ENCODE assay signal across 8 mouse cellular contexts in the genomic region with DNA sequence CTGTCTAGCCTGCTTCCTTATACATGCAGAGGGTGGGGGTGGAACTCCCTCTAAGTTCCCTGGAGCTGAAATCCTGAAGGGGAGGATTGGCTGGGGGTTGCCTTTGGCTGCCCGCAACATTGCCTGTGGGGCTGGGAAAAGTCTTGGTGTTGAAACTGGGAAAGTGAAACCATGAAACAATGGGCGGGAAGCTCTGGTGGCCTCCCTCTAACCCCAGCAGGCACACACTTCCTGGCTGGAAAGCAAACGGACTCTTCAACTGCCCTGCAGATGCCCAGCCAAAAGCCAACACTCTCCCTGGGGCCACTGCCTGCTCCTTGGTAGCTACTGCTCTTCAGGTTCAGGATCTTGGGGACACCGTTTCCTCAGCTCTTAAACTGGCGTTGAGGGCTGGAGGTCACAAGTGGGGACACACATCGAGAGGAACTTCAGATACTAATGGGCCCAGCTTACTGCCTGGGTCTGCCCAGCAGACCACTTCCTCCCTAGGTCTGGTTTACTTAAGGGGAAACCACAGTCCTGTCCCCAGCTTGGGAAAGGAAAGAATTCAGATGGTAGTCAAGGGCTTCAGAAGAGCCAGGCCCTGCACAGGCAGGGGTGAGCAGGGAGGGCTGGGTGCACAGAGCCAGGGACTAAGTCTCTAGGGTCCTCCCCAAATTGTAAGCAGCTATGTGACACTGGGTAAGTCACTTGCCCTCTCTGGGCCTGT. TPM values are rescaled to one million over a fixed set of nuclear protein-coding genes. Genes with fewer than 3 reads are reported as not detected.
DNase-seq lines count a peak whose midpoint lies in the region; ATAC-seq and TF ChIP-seq lines count a peak whose summit lies in the region.

No protein-coding gene starts in this region.

- WGBS in heart, adult 2 months: 39% methylated on average over 6 of the region's 6 CpGs
- 5% methylated on average over 6 of the region's 6 CpGs for WGBS in lung, embryonic 16.5 days
- 29% methylated on average over 6 of the region's 6 CpGs for WGBS in stomach, embryonic 15.5 days

- H3K4me1 ChIP-seq in G1E (ENCODE audit: insufficient read depth, low read depth, low read length): peaks cover 43% of the 10 kb centered on the region
- H3K4me1 ChIP-seq in heart, adult 2 months (ENCODE audit: control insufficient read depth, insufficient read depth, low read length): peaks cover 3% of the 10 kb centered on the region; the same call in 1 of the 2 replicates
- peaks cover 37% of the 10 kb centered on the region for H3K4me1 ChIP-seq in lung, embryonic 16.5 days (replicated peaks; ENCODE audit: control insufficient read depth, insufficient read depth, low read length)
- H3K4me1 ChIP-seq in stomach, embryonic 15.5 days: peaks cover 34% of the 10 kb centered on the region

- ATAC-seq in G1E (ENCODE audit: extremely low read depth, insufficient number of reproducible peaks, low FRiP score, poor library complexity, severe bottlenecking): no peak
- ATAC-seq in lung, embryonic 16.5 days (ENCODE audit: low read depth): peak; percentile 60
- 0 out of 2 replicates have a peak, but pooled peaks have one; percentile 2 for ATAC-seq in stomach, embryonic 15.5 days (ENCODE audit: insufficient read depth, low FRiP score, low read depth)

- no peak for TF ChIP-seq EP300 in heart, adult 2 months (IDR thresholded peaks at IDR 0.05; ENCODE audit: insufficient read depth, low read depth, low read length)

- no peak for TF ChIP-seq CTCF in G1E (IDR thresholded peaks at IDR 0.05; ENCODE audit: low read depth, low read length)
- no peak for TF ChIP-seq CTCF in heart, adult 2 months (IDR thresholded peaks at IDR 0.05)

- intact Hi-C loops in heart, adult 2 months (cut with DNase I): no loop called here
- intact Hi-C loops in left cerebral cortex, postnatal 14 days (cut with DNase I): loop anchor here (5.0 kb wide), 1 partner anchor 53 kb away; a partner anchor contains a TSS

- no peaks in the 10 kb centered on the region for H3K27me3 ChIP-seq in G1E (ENCODE audit: insufficient read depth, low read length)
- H3K27me3 ChIP-seq in heart, adult 2 months (ENCODE audit: control insufficient read depth, insufficient read depth, low read length): no peaks in the 10 kb centered on the region
- no peaks in the 10 kb centered on the region for H3K27me3 ChIP-seq in lung, embryonic 16.5 days (ENCODE audit: control insufficient read depth, insufficient read depth, low read depth, low read length)
- H3K27me3 ChIP-seq in stomach, embryonic 15.5 days (replicated peaks): no peaks in the 10 kb centered on the region

- TF ChIP-seq POLR2A in heart, adult 2 months (IDR thresholded peaks at IDR 0.05; ENCODE audit: insufficient read depth, low read depth, low read length): peak; percentile 48

- H3K4me3 ChIP-seq in G1E (ENCODE audit: low read depth, low read length): peak overlapping the region; percentile 80
- H3K4me3 ChIP-seq in heart, adult 2 months: peak overlapping the region; percentile 71
- peak overlapping the region; percentile 83 for H3K4me3 ChIP-seq in lung, embryonic 16.5 days (ENCODE audit: low read length)
- H3K4me3 ChIP-seq in stomach, embryonic 15.5 days (replicated peaks): peak overlapping the region; percentile 78

- H3K27ac ChIP-seq in heart, adult 2 months: peak overlapping the region; percentile 83
- peak overlapping the region; percentile 97 for H3K27ac ChIP-seq in lung, embryonic 16.5 days (ENCODE audit: low read length)
- H3K27ac ChIP-seq in stomach, embryonic 15.5 days: peak overlapping the region; percentile 84

- no peaks in the 10 kb centered on the region for H3K9me3 ChIP-seq in G1E (replicated peaks)
- no peaks in the 10 kb centered on the region for H3K9me3 ChIP-seq in lung, embryonic 16.5 days (ENCODE audit: control insufficient read depth, low read length)
- H3K9me3 ChIP-seq in stomach, embryonic 15.5 days: no peaks in the 10 kb centered on the region

- H3K79me2 ChIP-seq in heart, adult 2 months (replicated peaks; ENCODE audit: control insufficient read depth, insufficient read depth, low read length): 0 out of 2 replicates have a peak, but pooled peaks cover 1% of the 10 kb centered on the region

- H3K4me2 ChIP-seq in lung, embryonic 16.5 days (ENCODE audit: low read depth, low read length): peak overlapping the region; percentile 88
- peak overlapping the region; percentile 90 for H3K4me2 ChIP-seq in stomach, embryonic 15.5 days

- DNase-seq in 3T3-L1 (ENCODE audit: low read depth, low spot score): peak; percentile 86
- DNase-seq in G1E (ENCODE audit: low spot score): peak; percentile 41
- DNase-seq in heart, adult 2 months: peak; percentile 68 to 74
- DNase-seq in kidney, adult 18-20 months: peak; percentile 40
- DNase-seq in gastrocnemius, postnatal 25 days: no peak
- no peak for DNase-seq in left cerebral cortex, postnatal 14 days (ENCODE audit: low spot score in 2 of 2)

- peak overlapping the region; percentile 47 for H3K9ac ChIP-seq in heart, adult 2 months (ENCODE audit: low read depth, low read length)
- peak overlapping the region; percentile 85 for H3K9ac ChIP-seq in lung, embryonic 16.5 days (ENCODE audit: low read length)
- H3K9ac ChIP-seq in stomach, embryonic 15.5 days: peak overlapping the region; percentile 26; the same call in 1 of the 2 replicates

- H3K36me3 ChIP-seq in G1E (replicated peaks): peaks cover 74% of the 10 kb centered on the region
- H3K36me3 ChIP-seq in heart, adult 2 months (ENCODE audit: control insufficient read depth, insufficient read depth, low read length): no peaks in the 10 kb centered on the region
- H3K36me3 ChIP-seq in lung, embryonic 16.5 days (ENCODE audit: control insufficient read depth, insufficient read depth, low read length): peaks cover 43% of the 10 kb centered on the region
- peaks cover 28% of the 10 kb centered on the region for H3K36me3 ChIP-seq in stomach, embryonic 15.5 days

RNA-seq across cellular contexts. Expression of a gene that starts 1.5 kb away (rescaled TPM):
- total RNA-seq in G1E (2014; fragmentation: Nextera tagmentation) (30.7 and 37.5 TPM in 2 replicates), G1E (2017) (37.0 and 48.5 TPM in 2 replicates)
- polyA plus RNA-seq in G1E (2012): 36.5 and 43.9 TPM in 2 replicates
- 10 to 100 TPM in 1 of 2 experiments, 1 to 10 TPM in 1; 7.4 to 12.4 TPM for total RNA-seq in heart, adult 2 months (2021)
- polyA plus RNA-seq in heart, adult 2 months (2012; rRNA removed): 47.7 and 50.5 TPM in 2 replicates
- polyA plus RNA-seq in lung, embryonic 16.5 days (2015; fragmentation: Nextera tagmentation; extraction: Ambion mirVana): 56.8 and 60.5 TPM in 2 replicates
- 34.7 and 42.6 TPM in 2 replicates for polyA plus RNA-seq in stomach, embryonic 15.5 days (2015; fragmentation: Nextera tagmentation; extraction: Ambion mirVana)
- 1 to 10 TPM; 5.2 to 7.0 TPM for total RNA-seq in gastrocnemius, postnatal 25 days (2021)
- 10 to 100 TPM; 14.4 to 16.1 TPM for total RNA-seq in left cerebral cortex, postnatal 14 days (2021)

RNA-seq across cellular contexts. Expression of a gene that starts 7.2 kb away (rescaled TPM):
- total RNA-seq in G1E (2014; fragmentation: Nextera tagmentation): 200 and 270 TPM in 2 replicates
- 89.6 and 99.1 TPM in 2 replicates for total RNA-seq in G1E (2017)
- 45.0 and 128 TPM in 2 replicates for polyA plus RNA-seq in G1E (2012)
- 100 to 1,000 TPM; 438 to 511 TPM for total RNA-seq in heart, adult 2 months (2021)
- 761 and 809 TPM in 2 replicates for polyA plus RNA-seq in heart, adult 2 months (2012; rRNA removed)
- polyA plus RNA-seq in lung, embryonic 16.5 days (2015; fragmentation: Nextera tagmentation; extraction: Ambion mirVana): 285 and 290 TPM in 2 replicates
- 312 and 320 TPM in 2 replicates for polyA plus RNA-seq in stomach, embryonic 15.5 days (2015; fragmentation: Nextera tagmentation; extraction: Ambion mirVana)
- 100 to 1,000 TPM; 260 to 277 TPM for total RNA-seq in gastrocnemius, postnatal 25 days (2021)
- total RNA-seq in left cerebral cortex, postnatal 14 days (2021): 100 to 1,000 TPM; 134 to 149 TPM

RNA-seq across cellular contexts. Expression of a gene that starts 24.2 kb away (rescaled TPM):
- total RNA-seq in G1E (2014; fragmentation: Nextera tagmentation) (not detected in 2 replicates), G1E (2017) (0.12 TPM in 1 of 2 replicates, not detected in the other)
- not detected in 2 replicates for polyA plus RNA-seq in G1E (2012)
- 1 to 10 TPM; 1.6 to 1.7 TPM for total RNA-seq in heart, adult 2 months (2021)
- polyA plus RNA-seq in heart, adult 2 months (2012; rRNA removed): 3.1 and 4.8 TPM in 2 replicates
- polyA plus RNA-seq in lung, embryonic 16.5 days (2015; fragmentation: Nextera tagmentation; extraction: Ambion mirVana): 5.4 and 5.9 TPM in 2 replicates
- 3.6 and 4.2 TPM in 2 replicates for polyA plus RNA-seq in stomach, embryonic 15.5 days (2015; fragmentation: Nextera tagmentation; extraction: Ambion mirVana)
- total RNA-seq in gastrocnemius, postnatal 25 days (2021): 1 to 10 TPM; 1.4 to 1.7 TPM
- total RNA-seq in left cerebral cortex, postnatal 14 days (2021): 1 to 10 TPM; 1.8 to 2.0 TPM

RNA-seq across cellular contexts. Expression of a gene that starts 29.6 kb away (rescaled TPM):
- 0.53 TPM in 1 of 2 replicates, not detected in the other for total RNA-seq in G1E (2014; fragmentation: Nextera tagmentation)
- total RNA-seq in G1E (2017): 0.22 TPM in 1 of 2 replicates, not detected in the other
- polyA plus RNA-seq in G1E (2012): 0.16 and 0.24 TPM in 2 replicates
- total RNA-seq in heart, adult 2 months (2021): 10 to 100 TPM; 17.5 to 18.3 TPM
- polyA plus RNA-seq in heart, adult 2 months (2012; rRNA removed): 38.1 and 45.5 TPM in 2 replicates
- polyA plus RNA-seq in lung, embryonic 16.5 days (2015; fragmentation: Nextera tagmentation; extraction: Ambion mirVana): 21.7 and 21.9 TPM in 2 replicates
- 21.4 and 22.2 TPM in 2 replicates for polyA plus RNA-seq in stomach, embryonic 15.5 days (2015; fragmentation: Nextera tagmentation; extraction: Ambion mirVana)
- total RNA-seq in gastrocnemius, postnatal 25 days (2021): 10 to 100 TPM in 1 of 2 experiments, 1 to 10 TPM in 1; 8.4 to 10.2 TPM
- 10 to 100 TPM; 16.0 to 18.4 TPM for total RNA-seq in left cerebral cortex, postnatal 14 days (2021)

RNA-seq across cellular contexts. Expression of a gene that starts 53.0 kb away (rescaled TPM):
- total RNA-seq in G1E (2014; fragmentation: Nextera tagmentation) (not detected in 2 replicates), G1E (2017) (0.06 and 0.11 TPM in 2 replicates)
- not detected in 2 replicates for polyA plus RNA-seq in G1E (2012)
- under 1 TPM; 0.39 to 0.61 TPM for total RNA-seq in heart, adult 2 months (2021)
- 2.8 and 5.4 TPM in 2 replicates for polyA plus RNA-seq in heart, adult 2 months (2012; rRNA removed)
- 0.18 and 0.24 TPM in 2 replicates for polyA plus RNA-seq in lung, embryonic 16.5 days (2015; fragmentation: Nextera tagmentation; extraction: Ambion mirVana)
- polyA plus RNA-seq in stomach, embryonic 15.5 days (2015; fragmentation: Nextera tagmentation; extraction: Ambion mirVana): 0.06 and 0.12 TPM in 2 replicates
- not detected for total RNA-seq in gastrocnemius, postnatal 25 days (2021)
- total RNA-seq in left cerebral cortex, postnatal 14 days (2021): under 1 TPM in 1 of 2 experiments, not detected in 1; 0.13 TPM

Comparison
In these comparisons a context has a peak if more than half of its experiments do, and no peak if none do; other contexts are left out.
1. DNase-seq: peak in 3T3-L1 (single experiment), G1E (single experiment), heart, adult 2 months (2 of 2) and kidney, adult 18-20 months (single experiment); none in gastrocnemius, postnatal 25 days (single experiment) and left cerebral cortex, postnatal 14 days (0 of 2).
2. H3K9ac ChIP-seq: peak in every context shown above with its lines; median percentile 85 in lung, embryonic 16.5 days; 47 in heart, adult 2 months; 26 in stomach, embryonic 15.5 days.
3. Peak in every context shown above with its lines, with median percentiles within 50 percentile points of each other: H3K4me3 ChIP-seq and H3K27ac ChIP-seq.